Mouse (Mus musculus) limb, embryonic 14.5 days (tissue): ENCODE measurements at regions not wholly inside any gene's neighbourhood (a gene's known extent, or its start where the extent isn't known, plus 50 kb on each side); places are given as distances from the start of the nearest gene placed in this dataset.

Experiments used
- ATAC-seq: fragments of 200-750 bp; cut with Nextera tagmentation; 2 replicates; pipeline ENCODE4 v1.8.0; 2017; ENCODE audit warnings: low read depth, moderate number of reproducible peaks, moderate TSS enrichment; ENCODE audit not compliant: low FRiP score
- DNase-seq: peaks from one replicate; pipeline ENCODE4 v3.0.0-alpha.2; 2015; ENCODE audit warnings: low spot score
- H3K27ac ChIP-seq: fragments of 300-500 bp; sonication (generic); replicated peaks from 2 replicates; pipeline ENCODE4 v1.5.1; 2014; ENCODE audit warnings: low read depth, mild to moderate bottlenecking, low read length, moderate library complexity, mixed read lengths
- H3K27me3 ChIP-seq: fragments of 300-500 bp; sonication (generic); 2 replicates; pipeline ENCODE4 v1.6.1; 2014; ENCODE audit warnings: low read length, mixed read lengths; ENCODE audit not compliant: control insufficient read depth, insufficient read depth
- H3K36me3 ChIP-seq: fragments of 300-500 bp; sonication (generic); 2 replicates; pipeline ENCODE4 v1.6.1; 2014; ENCODE audit warnings: mild to moderate bottlenecking, low read length, moderate library complexity, mixed read lengths; ENCODE audit not compliant: control insufficient read depth, insufficient read depth
- H3K4me1 ChIP-seq: fragments of 300-500 bp; sonication (generic); 2 replicates; pipeline ENCODE4 v1.6.1; 2014; ENCODE audit warnings: antibody characterized with exemption, low read length, mixed read lengths; ENCODE audit not compliant: control insufficient read depth, insufficient read depth
- H3K4me2 ChIP-seq: fragments of 300-500 bp; sonication (generic); replicated peaks from 2 replicates; pipeline ENCODE4 v1.6.1; 2014; ENCODE audit warnings: low read depth, mild to moderate bottlenecking, low read length, moderate library complexity; ENCODE audit not compliant: severe bottlenecking
- H3K4me3 ChIP-seq: fragments of 300-500 bp; sonication (generic); replicated peaks from 2 replicates; pipeline ENCODE4 v1.5.1; 2014; ENCODE audit warnings: low read length
- H3K9ac ChIP-seq: fragments of 300-500 bp; sonication (generic); 2 replicates; pipeline ENCODE4 v1.6.1; 2014; ENCODE audit warnings: mild to moderate bottlenecking, low read depth, low read length, moderate library complexity; ENCODE audit not compliant: severe bottlenecking
- H3K9me3 ChIP-seq: fragments of 300-500 bp; sonication (generic); 2 replicates; pipeline ENCODE4 v1.6.1; 2016; ENCODE audit warnings: low read length; ENCODE audit not compliant: control insufficient read depth
- POLR2A ChIP-seq: fragments of 200-500 bp; IDR thresholded peaks from 2 replicates; pipeline ENCODE4 v1.8.0; 2012; ENCODE audit warnings: inconsistent platforms, mild to moderate bottlenecking, moderate library complexity, borderline replicate concordance; ENCODE audit not compliant: insufficient read depth, insufficient read length; ENCODE audit errors: extremely low read depth
- WGBS: fragments of 180-500 bp; shearing (Covaris S2); extraction: QIAGEN DNeasy Blood & Tissue Kit; methylation state at CpG from one replicate; pipeline ENCODE4 v1.1.7; 2014; 5-methylcytosine and 5-hydroxymethylcytosine counted together

- TF ChIP-seq POLR2A, result no peak
- WGBS, result 77% methylated on average over 5 of the region's 5 CpGs
- H3K9ac ChIP-seq, result no peak overlapping the region
These were observed 167.9 kb upstream of the Syndig1 start for GRCm38 (mm10) chr2:149661086-149661485.

GRCm38 (mm10) chr2:149664377-149664776, 164.6 kb upstream of the Syndig1 start:
- H3K4me1 ChIP-seq, result no peaks in the 10 kb centered on the region
- no peak overlapping the region for H3K27ac ChIP-seq
- DNase-seq (no peak), ATAC-seq (no peak)
- H3K27me3 ChIP-seq, result no peaks in the 10 kb centered on the region
- no peaks in the 10 kb centered on the region for H3K9me3 ChIP-seq
- TF ChIP-seq POLR2A, result no peak
- no peak overlapping the region for H3K4me2 ChIP-seq
- H3K4me3 ChIP-seq, result no peak overlapping the region
- H3K36me3 ChIP-seq, result no peaks in the 10 kb centered on the region
- no peak overlapping the region for H3K9ac ChIP-seq

More at GRCm38 (mm10) chr2:149661086-149661485, 167.9 kb upstream of the Syndig1 start:
- no peaks in the 10 kb centered on the region for H3K27me3 ChIP-seq
- DNase-seq (no peak), ATAC-seq (no peak)
- no peak overlapping the region for H3K4me3 ChIP-seq
- H3K4me2 ChIP-seq, result no peak overlapping the region
- no peaks in the 10 kb centered on the region for H3K36me3 ChIP-seq
- H3K4me1 ChIP-seq, result no peaks in the 10 kb centered on the region
- H3K9me3 ChIP-seq, result no peaks in the 10 kb centered on the region
- no peak overlapping the region for H3K27ac ChIP-seq

GRCm38 (mm10) chr2:149666412-149666811, 162.6 kb upstream of the Syndig1 start:
- no peaks in the 10 kb centered on the region for H3K9me3 ChIP-seq
- 72% methylated on average over 3 of the region's 3 CpGs for WGBS
- DNase-seq (no peak), ATAC-seq (no peak)
- H3K9ac ChIP-seq, result no peak overlapping the region
- no peak overlapping the region for H3K27ac ChIP-seq
- no peak for TF ChIP-seq POLR2A
- H3K4me1 ChIP-seq, result no peaks in the 10 kb centered on the region
- H3K27me3 ChIP-seq, result no peaks in the 10 kb centered on the region
- H3K36me3 ChIP-seq, result no peaks in the 10 kb centered on the region
- no peak overlapping the region for H3K4me2 ChIP-seq
- no peak overlapping the region for H3K4me3 ChIP-seq

GRCm38 (mm10) chr2:149671870-149672269, 157.1 kb upstream of the Syndig1 start:
- TF ChIP-seq POLR2A, result no peak
- Histone ChIP-seq H3K9ac (no peak overlapping the region), H3K36me3 (no peaks in the 10 kb centered on the region), H3K4me2 (no peak overlapping the region), H3K9me3 (no peaks in the 10 kb centered on the region), H3K27me3 (no peaks in the 10 kb centered on the region), H3K27ac (no peak overlapping the region), H3K4me1 (no peaks in the 10 kb centered on the region), H3K4me3 (no peak overlapping the region)
- DNase-seq (no peak), ATAC-seq (no peak)
- 58% methylated on average over 1 of the region's 1 CpGs for WGBS

GRCm38 (mm10) chr2:149679822-149680459, 149.1 kb upstream of the Syndig1 start:
- WGBS, result 72% methylated on average over 2 of the region's 2 CpGs
- TF ChIP-seq POLR2A, result no peak
- Histone ChIP-seq H3K4me1 (no peaks in the 10 kb centered on the region), H3K27me3 (no peaks in the 10 kb centered on the region), H3K4me2 (no peak overlapping the region), H3K27ac (no peak overlapping the region), H3K4me3 (no peak overlapping the region), H3K9ac (no peak overlapping the region), H3K9me3 (no peaks in the 10 kb centered on the region), H3K36me3 (no peaks in the 10 kb centered on the region)
- DNase-seq (no peak), ATAC-seq (no peak)

- Histone ChIP-seq H3K4me3 (no peak overlapping the region), H3K27me3 (no peaks in the 10 kb centered on the region), H3K36me3 (no peaks in the 10 kb centered on the region), H3K27ac (no peak overlapping the region), H3K4me2 (no peak overlapping the region), H3K9ac (no peak overlapping the region), H3K4me1 (no peaks in the 10 kb centered on the region), H3K9me3 (no peaks in the 10 kb centered on the region)
- DNase-seq (no peak), ATAC-seq (no peak)
- WGBS, result 93% methylated on average over 3 of the region's 3 CpGs
- no peak for TF ChIP-seq POLR2A
These were observed 106.7 kb upstream of the Syndig1 start for GRCm38 (mm10) chr2:149722342-149722741.
